ENCODE assay signal across 8 mouse cellular contexts in genomic region chr8:66860023-66860422, GRCm38 (mm10). TPM values are rescaled to one million over a fixed set of nuclear protein-coding genes. Genes with fewer than 3 reads are reported as not detected.
DNase-seq lines count a peak whose midpoint lies in the region; ATAC-seq lines count a peak whose summit lies in the region.

Gene Naf1, plus strand, starts transcription at chr8:66860217.

- peak within 1 kb of the TSS; percentile 83 for H3K4me2 ChIP-seq in hindbrain, embryonic 15.5 days

- under 1% methylated on average over 37 of the region's 37 CpGs for WGBS in hindbrain, embryonic 15.5 days

- H3K4me3 ChIP-seq in hindbrain, embryonic 15.5 days: peak within 1 kb of the TSS; percentile 93

- H3K4me1 ChIP-seq in hindbrain, embryonic 15.5 days (replicated peaks): peaks cover 15% of the 10 kb centered on the region

- peak; percentile 99 for ATAC-seq in hindbrain, embryonic 15.5 days (ENCODE audit: low FRiP score, low read depth)

- H3K9ac ChIP-seq in hindbrain, embryonic 15.5 days: peak within 1 kb of the TSS; percentile 77

- H3K36me3 ChIP-seq in hindbrain, embryonic 15.5 days: no peaks in the 10 kb centered on the region

- H3K27ac ChIP-seq in hindbrain, embryonic 15.5 days (replicated peaks): peak within 1 kb of the TSS; percentile 86

- H3K9me3 ChIP-seq in hindbrain, embryonic 15.5 days: no peaks in the 10 kb centered on the region

- DNase-seq in T-cell, adult 2 months (ENCODE audit: low spot score): peak; percentile 91
- DNase-seq in cerebellum, postnatal 36 days: peak; percentile 92 to 94
- DNase-seq in frontal cortex, postnatal 36 days (ENCODE audit: low spot score in 2 of 2): peak; percentile 93 to 96
- DNase-seq in left cerebral cortex, adult 11 months (ENCODE audit: low spot score): peak; percentile 88
- DNase-seq in lung, postnatal 4 days: peak; percentile 93
- DNase-seq in retina, postnatal 7 days (ENCODE audit: low read depth, low spot score): peak; percentile 90
- peak; percentile 75 for DNase-seq in urinary bladder, adult 2 months (ENCODE audit: low spot score)

- H3K27me3 ChIP-seq in hindbrain, embryonic 15.5 days: no peaks in the 10 kb centered on the region

RNA-seq across cellular contexts. Expression of gene Naf1, which starts in this region (rescaled TPM):
- 2.4 and 2.5 TPM in 2 replicates for polyA plus RNA-seq in hindbrain, embryonic 15.5 days (2015; fragmentation: Nextera tagmentation; extraction: Ambion mirVana)
- polyA plus RNA-seq in urinary bladder, adult 2 months (2012; rRNA removed): 5.9 and 7.7 TPM in 2 replicates

Comparison
In these comparisons a context has a peak if more than half of its experiments do, and no peak if none do; other contexts are left out.
1. Peak in every context shown above with its lines: DNase-seq, ATAC-seq, H3K4me3 ChIP-seq and H3K27ac ChIP-seq.